Mouse (Mus musculus) ES-E14 (cell line): ENCODE data around the gene Nkpd1.
A peak's percentile ranks its signal among the peaks of the same experiment; 100 is the strongest.

Experiments
- CHD2 ChIP-seq: IDR thresholded peaks from 2 replicates; pipeline ENCODE4 v1.6.1; 2014; ENCODE audit warnings: mild to moderate bottlenecking, low read depth, low read length, inconsistent platforms
- HCFC1 ChIP-seq: IDR thresholded peaks from 2 replicates; pipeline ENCODE4 v1.6.1; 2012; ENCODE audit warnings: low read length, inconsistent platforms, borderline replicate concordance; ENCODE audit not compliant: insufficient read depth
- MAFK ChIP-seq: IDR thresholded peaks from 2 replicates; pipeline ENCODE4 v1.6.1; 2014; ENCODE audit warnings: mild to moderate bottlenecking, low read depth, low read length, inconsistent platforms; ENCODE audit not compliant: insufficient read depth
- ZNF384 ChIP-seq: IDR thresholded peaks from 2 replicates; pipeline ENCODE4 v1.6.1; 2012; ENCODE audit warnings: low read depth, low read length, inconsistent platforms

DNA sequence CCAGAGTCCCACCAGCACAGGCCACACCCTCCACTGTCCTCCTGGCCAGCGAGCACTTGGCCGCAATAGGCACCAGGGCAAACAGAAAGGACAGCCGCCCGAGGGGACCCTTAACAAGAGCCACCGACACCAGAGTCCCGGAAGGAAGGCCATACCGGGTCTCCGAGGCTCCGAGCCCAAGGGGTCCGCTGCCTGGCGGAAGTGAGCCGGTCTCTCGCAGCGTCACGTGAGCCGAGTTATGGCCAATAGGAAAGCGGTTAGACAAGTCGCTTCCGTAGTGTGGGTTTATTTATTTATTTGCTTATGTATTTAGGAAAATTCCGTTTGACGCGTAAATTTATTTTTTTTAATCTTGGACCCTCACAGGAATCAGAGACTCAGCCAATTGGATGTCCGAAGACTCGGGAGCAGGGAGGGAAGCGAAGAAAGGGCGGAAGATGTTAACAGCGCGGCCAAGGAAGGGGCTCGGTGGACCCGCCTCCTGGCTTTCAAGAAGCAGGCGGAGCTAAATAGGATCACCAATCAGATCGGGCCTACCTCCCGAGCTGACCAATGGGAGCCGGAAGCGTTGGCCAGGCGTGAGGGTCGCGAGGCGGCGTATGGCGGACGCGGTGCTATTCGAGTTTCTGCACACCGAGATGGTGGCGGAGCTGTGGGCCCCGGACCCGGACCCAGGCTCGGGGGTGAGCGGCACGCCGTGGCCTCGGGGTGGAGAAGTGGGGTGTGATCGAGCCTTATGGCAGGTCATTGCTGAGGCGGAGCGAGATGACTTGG is 9.3 kb upstream of the Nkpd1 start, which contains the start of the genes Bloc1s3 and Trappc6a:
- TF ChIP-seq CHD2, result peak; percentile 65; the same call in 1 of the 2 replicates
- no peak for TF ChIP-seq ZNF384
- TF ChIP-seq MAFK, result no peak
- 0 out of 2 replicates have a peak, but pooled peaks have one; percentile 39 for TF ChIP-seq HCFC1
